In genomic region chr2:6493886-6494285, GRCm38 (mm10) we compare ENCODE assay signal across 21 mouse cellular contexts.
"Had no signal": no experiment of that assay in that cellular context is flagged by ENCODE, and none has a peak within 500 bp of the region (broad histone marks: within the 10 kb centered on the region; RNA-seq: fewer than 3 reads in every experiment).

No protein-coding gene starts in this region.

- ATAC-seq: liver, embryonic 12.5 days had no signal

- H3K4me1 ChIP-seq: kidney, embryonic 15.5 days; liver, embryonic 12.5 days; liver, embryonic 15.5 days; lung, embryonic 15.5 days; neural tube, embryonic 12.5 days had no signal

- H3K27me3 ChIP-seq: kidney, embryonic 15.5 days; limb, embryonic 13.5 days; liver, embryonic 12.5 days; liver, embryonic 15.5 days; lung, embryonic 15.5 days; neural tube, embryonic 12.5 days had no signal

- H3K4me3 ChIP-seq: kidney, embryonic 15.5 days; layer of hippocampus, adult 2 months; limb, embryonic 10.5 days; limb, embryonic 13.5 days; liver, embryonic 12.5 days; liver, embryonic 15.5 days; lung, embryonic 15.5 days; neural tube, embryonic 12.5 days had no signal

- H3K9ac ChIP-seq: kidney, embryonic 15.5 days; limb, embryonic 13.5 days; liver, embryonic 12.5 days; liver, embryonic 15.5 days; lung, embryonic 15.5 days; neural tube, embryonic 12.5 days had no signal

- H3K4me2 ChIP-seq: kidney, embryonic 15.5 days; limb, embryonic 13.5 days; liver, embryonic 12.5 days; liver, embryonic 15.5 days; lung, embryonic 15.5 days; midbrain, embryonic 11.5 days; neural tube, embryonic 12.5 days had no signal

- H3K9me3 ChIP-seq: kidney, embryonic 15.5 days; limb, embryonic 10.5 days; limb, embryonic 13.5 days; liver, embryonic 12.5 days; liver, embryonic 15.5 days; lung, embryonic 15.5 days; neural tube, embryonic 12.5 days had no signal

- H3K36me3 ChIP-seq: kidney, embryonic 15.5 days; limb, embryonic 10.5 days; limb, embryonic 13.5 days; liver, embryonic 12.5 days; liver, embryonic 15.5 days; lung, embryonic 15.5 days; neural tube, embryonic 12.5 days had no signal

- H3K27ac ChIP-seq: kidney, embryonic 15.5 days; layer of hippocampus, adult 2 months; limb, embryonic 10.5 days; limb, embryonic 13.5 days; liver, embryonic 12.5 days; liver, embryonic 15.5 days; lung, embryonic 15.5 days; neural tube, embryonic 12.5 days; stomach, postnatal 0 days had no signal

- DNase-seq: kidney, adult 8-10 months; kidney, postnatal 14 days; layer of hippocampus, adult 9-11 months; liver; lung, adult 18-20 months; lung, postnatal 10 days; lung, postnatal 36 days; midbrain, embryonic 14.5 days; thymus, adult 2 months; thymus, postnatal 14 days; thymus, postnatal 4 days had no signal
